Mouse (Mus musculus) embryonic facial prominence, embryonic 12.5 days (tissue): Measurements from ENCODE around the gene Atp5f1. TPM values are rescaled to one million over a fixed set of nuclear protein-coding genes. Genes with fewer than 3 reads are reported as not detected.
"Not testable (repeated sequence)": the region's sequence is repeated elsewhere in the genome, so short reads cannot be mapped to it uniquely, and the experiment has no call there.

Experiments used
- ATAC-seq: fragments of 200-750 bp; cut with Nextera tagmentation; 2 replicates; pipeline ENCODE4 v1.8.0; 2017; ENCODE audit not compliant: insufficient number of reproducible peaks, insufficient read depth, low FRiP score, low TSS enrichment
- H3K27ac ChIP-seq: fragments of 300-500 bp; sonication (generic); 2 replicates; pipeline ENCODE4 v1.5.1; 2016; ENCODE audit warnings: mild to moderate bottlenecking
- H3K27me3 ChIP-seq: fragments of 300-500 bp; sonication (generic); 2 replicates; pipeline ENCODE4 v1.6.1; 2016; ENCODE audit warnings: mild to moderate bottlenecking, moderate library complexity
- H3K36me3 ChIP-seq: fragments of 300-500 bp; sonication (generic); 2 replicates; pipeline ENCODE4 v1.6.1; 2016; ENCODE audit warnings: mild to moderate bottlenecking
- H3K4me1 ChIP-seq: fragments of 300-500 bp; sonication (generic); 2 replicates; pipeline ENCODE4 v1.6.1; 2016
- H3K4me2 ChIP-seq: fragments of 300-500 bp; sonication (generic); replicated peaks from 2 replicates; pipeline ENCODE4 v1.6.1; 2016; ENCODE audit warnings: mild to moderate bottlenecking, moderate library complexity
- H3K4me3 ChIP-seq: fragments of 300-500 bp; sonication (generic); 2 replicates; pipeline ENCODE4 v1.5.1; 2016; ENCODE audit warnings: mild to moderate bottlenecking
- H3K9ac ChIP-seq: fragments of 300-500 bp; sonication (generic); 2 replicates; pipeline ENCODE4 v1.6.1; 2016; ENCODE audit warnings: mild to moderate bottlenecking, moderate library complexity
- H3K9me3 ChIP-seq: fragments of 300-500 bp; sonication (generic); 2 replicates; pipeline ENCODE4 v1.6.1; 2016; ENCODE audit warnings: mild to moderate bottlenecking, moderate library complexity
- WGBS: fragments of 180-500 bp; shearing (Covaris S2); methylation state at CpG from one replicate; pipeline ENCODE4 v1.1.7; 2016; 5-methylcytosine and 5-hydroxymethylcytosine counted together
- polyA plus RNA-seq: library from polyadenylated mRNA; unstranded; fragments of >200 nt; fragmentation: Nextera tagmentation; extraction: Ambion mirVana; gene quantifications from 2 replicates; pipeline ENCODE4 v1.2.1, GENCODE M21; 2016

Atp5f1 gene
- polyA plus RNA-seq, 1 experiment from 2014 or later: 438 TPM

GRCm38 (mm10) chr3:105928195-105928569 lies 31.7 kb downstream of the Atp5f1 start:
- Histone ChIP-seq H3K9ac (no peak overlapping the region), H3K36me3 (no peaks in the 10 kb centered on the region), H3K4me1 (no peaks in the 10 kb centered on the region), H3K4me2 (no peak overlapping the region), H3K4me3 (no peak overlapping the region), H3K27me3 (no peaks in the 10 kb centered on the region), H3K9me3 (no peaks in the 10 kb centered on the region), H3K27ac (no peak overlapping the region)
- WGBS: 85% methylated on average over 3 of the region's 3 CpGs
- no peak for ATAC-seq

- ATAC-seq: no peak
- no peak overlapping the region for H3K4me2 ChIP-seq
- H3K9me3 ChIP-seq: no peaks in the 10 kb centered on the region
- H3K4me3 ChIP-seq: no peak overlapping the region
- no peaks in the 10 kb centered on the region for H3K36me3 ChIP-seq
- H3K27me3 ChIP-seq: no peaks in the 10 kb centered on the region
- 75% methylated on average over 7 of the region's 7 CpGs for WGBS
- H3K9ac ChIP-seq: no peak overlapping the region
- H3K4me1 ChIP-seq: no peaks in the 10 kb centered on the region
- no peak overlapping the region for H3K27ac ChIP-seq
These were observed 32.2 kb downstream of the Atp5f1 start for GRCm38 (mm10) chr3:105927561-105928194.

- Histone ChIP-seq H3K27ac (no peak overlapping the region), H3K9me3 (no peaks in the 10 kb centered on the region), H3K4me3 (no peak overlapping the region), H3K4me2 (no peak overlapping the region), H3K9ac (no peak overlapping the region), H3K4me1 (no peaks in the 10 kb centered on the region), H3K36me3 (no peaks in the 10 kb centered on the region), H3K27me3 (no peaks in the 10 kb centered on the region)
- 82% methylated on average over 9 of the region's 9 CpGs for WGBS
- ATAC-seq: no peak
These were observed 35.3 kb downstream of the Atp5f1 start for GRCm38 (mm10) chr3:105924616-105925015.

- 85% methylated on average over 2 of the region's 2 CpGs for WGBS
These were observed 37.9 kb downstream of the Atp5f1 start for GRCm38 (mm10) chr3:105921959-105922358.

GRCm38 (mm10) chr3:105920743-105921142 lies 39.2 kb downstream of the Atp5f1 start:
- not testable (repeated sequence) for H3K36me3 ChIP-seq, H3K4me2 ChIP-seq, H3K9me3 ChIP-seq, H3K9ac ChIP-seq, ATAC-seq, H3K4me3 ChIP-seq, H3K27me3 ChIP-seq, H3K27ac ChIP-seq, H3K4me1 ChIP-seq

More at GRCm38 (mm10) chr3:105921959-105922358, 37.9 kb downstream of the Atp5f1 start:
- ATAC-seq: no peak
- Histone ChIP-seq H3K27ac (no peak overlapping the region), H3K27me3 (no peaks in the 10 kb centered on the region), H3K36me3 (no peaks in the 10 kb centered on the region), H3K9me3 (no peaks in the 10 kb centered on the region), H3K9ac (no peak overlapping the region), H3K4me2 (no peak overlapping the region), H3K4me3 (no peak overlapping the region), H3K4me1 (no peaks in the 10 kb centered on the region; the same call in 1 of the 2 replicates)

- no peaks in the 10 kb centered on the region; the same call in 1 of the 2 replicates for H3K4me1 ChIP-seq
- no peaks in the 10 kb centered on the region for H3K36me3 ChIP-seq
- ATAC-seq: no peak
- WGBS: 64% methylated on average over 3 of the region's 3 CpGs
- H3K9ac ChIP-seq: no peak overlapping the region
- no peak overlapping the region for H3K4me3 ChIP-seq
- H3K27ac ChIP-seq: no peak overlapping the region
- no peaks in the 10 kb centered on the region for H3K27me3 ChIP-seq
- no peak overlapping the region for H3K4me2 ChIP-seq
- no peaks in the 10 kb centered on the region for H3K9me3 ChIP-seq
These were observed 41.5 kb downstream of the Atp5f1 start for GRCm38 (mm10) chr3:105918355-105918745.

GRCm38 (mm10) chr3:105917656-105918354 lies 42.1 kb downstream of the Atp5f1 start:
- Histone ChIP-seq H3K27me3 (no peaks in the 10 kb centered on the region), H3K4me1 (no peaks in the 10 kb centered on the region; the same call in 1 of the 2 replicates), H3K4me3 (no peak overlapping the region), H3K27ac (no peak overlapping the region), H3K4me2 (no peak overlapping the region), H3K9me3 (no peaks in the 10 kb centered on the region), H3K9ac (no peak overlapping the region), H3K36me3 (no peaks in the 10 kb centered on the region)
- no peak for ATAC-seq
- WGBS: 45% methylated on average over 10 of the region's 10 CpGs

GRCm38 (mm10) chr3:105916455-105916854 lies 43.4 kb downstream of the Atp5f1 start:
- not testable (repeated sequence) for H3K4me2 ChIP-seq, H3K27me3 ChIP-seq, H3K36me3 ChIP-seq, H3K4me1 ChIP-seq, H3K27ac ChIP-seq, ATAC-seq, H3K9ac ChIP-seq, H3K9me3 ChIP-seq, H3K4me3 ChIP-seq

- WGBS: 44% methylated on average over 1 of the region's 1 CpGs
- Histone ChIP-seq H3K4me3 (no peak overlapping the region), H3K27me3 (no peaks in the 10 kb centered on the region), H3K9me3 (no peaks in the 10 kb centered on the region), H3K9ac (no peak overlapping the region), H3K4me2 (no peak overlapping the region), H3K27ac (no peak overlapping the region), H3K4me1 (no peaks in the 10 kb centered on the region; the same call in 1 of the 2 replicates), H3K36me3 (no peaks in the 10 kb centered on the region)
- no peak for ATAC-seq
These were observed 44.6 kb downstream of the Atp5f1 start for GRCm38 (mm10) chr3:105915281-105915680.

- no peaks in the 10 kb centered on the region for H3K27me3 ChIP-seq
- WGBS: 67% methylated on average over 10 of the region's 10 CpGs
- no peak overlapping the region for H3K9ac ChIP-seq
- no peaks in the 10 kb centered on the region for H3K36me3 ChIP-seq
- no peaks in the 10 kb centered on the region; the same call in 1 of the 2 replicates for H3K4me1 ChIP-seq
- H3K4me3 ChIP-seq: no peak overlapping the region
- no peak for ATAC-seq
- no peaks in the 10 kb centered on the region for H3K9me3 ChIP-seq
- H3K27ac ChIP-seq: no peak overlapping the region
- no peak overlapping the region for H3K4me2 ChIP-seq
These were observed 45.8 kb downstream of the Atp5f1 start for GRCm38 (mm10) chr3:105913839-105914681.

GRCm38 (mm10) chr3:105912097-105912880 lies 47.6 kb downstream of the Atp5f1 start:
- ATAC-seq: no peak
- 80% methylated on average over 9 of the region's 9 CpGs for WGBS
- Histone ChIP-seq H3K36me3 (no peaks in the 10 kb centered on the region), H3K9me3 (no peaks in the 10 kb centered on the region), H3K27me3 (no peaks in the 10 kb centered on the region), H3K27ac (no peak overlapping the region), H3K9ac (no peak overlapping the region), H3K4me3 (no peak overlapping the region), H3K4me1 (no peaks in the 10 kb centered on the region), H3K4me2 (no peak overlapping the region)
